Mouse (Mus musculus): Measurements from ENCODE around the gene Mettl22. TPM values are rescaled to one million over a fixed set of nuclear protein-coding genes. Genes with fewer than 3 reads are reported as not detected.

Gene Mettl22
- total and polyA plus RNA-seq, 3 experiments = 29.4 to 63.1 (median 35.6) TPM

DNA sequence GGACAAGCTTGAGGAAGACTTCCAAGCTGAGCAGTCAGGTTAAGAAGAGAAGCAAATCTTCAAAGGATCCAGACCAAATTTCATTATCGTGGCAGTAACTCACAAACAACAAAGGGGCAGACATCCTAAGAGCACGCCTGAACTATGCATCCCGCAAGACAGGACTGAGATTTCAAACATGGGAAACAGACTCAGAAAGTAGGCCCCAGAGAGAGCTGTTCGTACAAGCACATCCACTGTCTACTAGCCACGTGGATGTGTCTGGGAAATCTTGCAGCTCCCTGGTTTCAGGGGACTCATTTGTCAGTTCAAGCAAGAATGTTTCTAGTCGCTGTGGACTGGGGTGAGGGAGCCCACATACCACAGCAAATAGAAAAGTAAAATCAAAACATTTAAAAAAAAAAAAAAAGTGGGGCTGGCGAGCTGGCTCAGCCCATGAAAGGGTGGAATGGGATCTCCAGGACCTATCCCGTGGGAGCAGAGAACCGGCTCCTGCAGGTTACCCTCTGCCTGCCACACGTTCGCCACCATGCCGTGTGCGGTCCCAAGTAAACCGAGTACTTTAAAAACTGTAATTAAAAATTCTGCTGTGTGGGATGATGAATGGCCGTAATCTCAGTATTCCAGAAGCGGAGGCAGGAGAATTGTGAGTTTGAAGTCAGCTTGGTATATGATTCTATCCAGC, 53.7 kb downstream of the Mettl22 start:
- Histone ChIP-seq H3K79me2 (replicated peaks; ENCODE audit: control insufficient read depth, insufficient read depth, low read length) (no peaks in the 10 kb centered on the region), H3K27me3 (ENCODE audit: control insufficient read depth, insufficient read depth, low read length) (no peaks in the 10 kb centered on the region), H3K36me3 (ENCODE audit: control insufficient read depth, insufficient read depth, low read length) (no peaks in the 10 kb centered on the region), H3K4me1 (ENCODE audit: control insufficient read depth, insufficient read depth, low read length) (peaks cover 2% of the 10 kb centered on the region; the same call in 1 of the 2 replicates), H3K9ac (ENCODE audit: low read depth, low read length) (no peak overlapping the region), H3K4me3 (no peak overlapping the region), H3K27ac (no peak overlapping the region)
- no peak for DNase-seq
- intact Hi-C loops (cut with DNase I) = no loop called here
- TF ChIP-seq EP300 (IDR thresholded peaks at IDR 0.05; ENCODE audit: insufficient read depth, low read depth, low read length) = no peak
- TF ChIP-seq CTCF (IDR thresholded peaks at IDR 0.05) = no peak
- no peak for TF ChIP-seq POLR2A (IDR thresholded peaks at IDR 0.05; ENCODE audit: insufficient read depth, low read depth, low read length)
- WGBS = 77% methylated on average over 16 of the region's 16 CpGs

DNA sequence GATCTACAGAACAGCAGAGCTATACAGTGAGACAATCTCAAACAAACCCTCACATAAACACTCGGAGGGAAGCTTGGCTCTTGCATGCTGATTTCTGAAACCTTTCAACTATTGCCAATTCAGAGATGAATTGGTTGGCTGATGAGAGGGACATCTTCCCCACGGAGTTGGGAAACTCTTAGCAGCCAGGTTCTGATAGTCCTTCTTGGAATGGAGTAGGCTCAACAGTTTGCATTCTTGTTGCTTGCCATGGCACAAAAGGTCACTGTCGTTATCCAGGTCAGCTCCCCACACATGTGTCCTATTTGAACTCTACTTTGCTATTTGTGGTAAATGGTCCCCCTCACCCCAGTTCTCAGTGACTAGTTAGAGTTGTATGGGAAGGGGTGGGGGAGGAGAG, 54.7 kb downstream of the Mettl22 start:
- TF ChIP-seq CTCF (IDR thresholded peaks at IDR 0.05) (no peak), EP300 (IDR thresholded peaks at IDR 0.05; ENCODE audit: insufficient read depth, low read depth, low read length) (no peak), POLR2A (IDR thresholded peaks at IDR 0.05; ENCODE audit: insufficient read depth, low read depth, low read length) (no peak)
- Histone ChIP-seq H3K4me1 (ENCODE audit: control insufficient read depth, insufficient read depth, low read length) (peaks cover 2% of the 10 kb centered on the region; the same call in 1 of the 2 replicates), H3K79me2 (replicated peaks; ENCODE audit: control insufficient read depth, insufficient read depth, low read length) (no peaks in the 10 kb centered on the region), H3K36me3 (ENCODE audit: control insufficient read depth, insufficient read depth, low read length) (no peaks in the 10 kb centered on the region), H3K27me3 (ENCODE audit: control insufficient read depth, insufficient read depth, low read length) (no peaks in the 10 kb centered on the region), H3K4me3 (no peak overlapping the region), H3K27ac (no peak overlapping the region), H3K9ac (ENCODE audit: low read depth, low read length) (no peak overlapping the region)
- no peak for DNase-seq
- WGBS = 69% methylated on average over 3 of the region's 3 CpGs
- intact Hi-C loops (cut with DNase I) = no loop called here

GRCm38 (mm10) chr16:8525877-8526276, 55.3 kb downstream of the Mettl22 start:
- Histone ChIP-seq H3K79me2 (replicated peaks; ENCODE audit: control insufficient read depth, insufficient read depth, low read length) (no peaks in the 10 kb centered on the region), H3K27me3 (ENCODE audit: control insufficient read depth, insufficient read depth, low read length) (no peaks in the 10 kb centered on the region), H3K9ac (ENCODE audit: low read depth, low read length) (no peak overlapping the region), H3K4me3 (no peak overlapping the region), H3K4me1 (ENCODE audit: control insufficient read depth, insufficient read depth, low read length) (peaks cover 2% of the 10 kb centered on the region; the same call in 1 of the 2 replicates), H3K36me3 (ENCODE audit: control insufficient read depth, insufficient read depth, low read length) (no peaks in the 10 kb centered on the region), H3K27ac (no peak overlapping the region)
- intact Hi-C loops (cut with DNase I) = no loop called here
- WGBS = 76% methylated on average over 7 of the region's 7 CpGs
- no peak for DNase-seq
- TF ChIP-seq CTCF (IDR thresholded peaks at IDR 0.05) (no peak), POLR2A (IDR thresholded peaks at IDR 0.05; ENCODE audit: insufficient read depth, low read depth, low read length) (no peak)

GRCm38 (mm10) chr16:8529389-8529788, 58.8 kb downstream of the Mettl22 start:
- Histone ChIP-seq H3K79me2 (replicated peaks; ENCODE audit: control insufficient read depth, insufficient read depth, low read length) (no peaks in the 10 kb centered on the region), H3K9ac (ENCODE audit: low read depth, low read length) (no peak overlapping the region), H3K27me3 (ENCODE audit: control insufficient read depth, insufficient read depth, low read length) (no peaks in the 10 kb centered on the region), H3K36me3 (ENCODE audit: control insufficient read depth, insufficient read depth, low read length) (no peaks in the 10 kb centered on the region), H3K4me1 (ENCODE audit: control insufficient read depth, insufficient read depth, low read length) (no peaks in the 10 kb centered on the region), H3K4me3 (no peak overlapping the region), H3K27ac (no peak overlapping the region)
- WGBS = 92% methylated on average over 1 of the region's 1 CpGs
- intact Hi-C loops (cut with DNase I) = no loop called here
- TF ChIP-seq EP300 (IDR thresholded peaks at IDR 0.05; ENCODE audit: insufficient read depth, low read depth, low read length) (no peak), CTCF (IDR thresholded peaks at IDR 0.05) (no peak), POLR2A (IDR thresholded peaks at IDR 0.05; ENCODE audit: insufficient read depth, low read depth, low read length) (no peak)
- DNase-seq = no peak

GRCm38 (mm10) chr16:8530018-8530417, 59.4 kb downstream of the Mettl22 start:
- Histone ChIP-seq H3K4me3 (no peak overlapping the region), H3K27me3 (ENCODE audit: control insufficient read depth, insufficient read depth, low read length) (no peaks in the 10 kb centered on the region), H3K9ac (ENCODE audit: low read depth, low read length) (no peak overlapping the region), H3K27ac (no peak overlapping the region), H3K36me3 (ENCODE audit: control insufficient read depth, insufficient read depth, low read length) (no peaks in the 10 kb centered on the region), H3K4me1 (ENCODE audit: control insufficient read depth, insufficient read depth, low read length) (no peaks in the 10 kb centered on the region), H3K79me2 (replicated peaks; ENCODE audit: control insufficient read depth, insufficient read depth, low read length) (no peaks in the 10 kb centered on the region)
- 59% methylated on average over 14 of the region's 14 CpGs for WGBS
- DNase-seq = no peak
- intact Hi-C loops (cut with DNase I) = no loop called here
- no peak for TF ChIP-seq CTCF (IDR thresholded peaks at IDR 0.05)
- TF ChIP-seq EP300 (IDR thresholded peaks at IDR 0.05; ENCODE audit: insufficient read depth, low read depth, low read length) = no peak
- no peak for TF ChIP-seq POLR2A (IDR thresholded peaks at IDR 0.05; ENCODE audit: insufficient read depth, low read depth, low read length)

GRCm38 (mm10) chr16:8532461-8532860, 61.9 kb downstream of the Mettl22 start:
- TF ChIP-seq CTCF (IDR thresholded peaks at IDR 0.05) (no peak), POLR2A (IDR thresholded peaks at IDR 0.05; ENCODE audit: insufficient read depth, low read depth, low read length) (no peak), EP300 (IDR thresholded peaks at IDR 0.05; ENCODE audit: insufficient read depth, low read depth, low read length) (no peak)
- H3K9ac ChIP-seq (ENCODE audit: low read depth, low read length) = no peak overlapping the region
- H3K4me3 ChIP-seq = no peak overlapping the region
- no peak for DNase-seq
- H3K27me3 ChIP-seq (ENCODE audit: control insufficient read depth, insufficient read depth, low read length) = no peaks in the 10 kb centered on the region
- no peak overlapping the region for H3K27ac ChIP-seq
- H3K4me1 ChIP-seq (ENCODE audit: control insufficient read depth, insufficient read depth, low read length) = no peaks in the 10 kb centered on the region
- no peaks in the 10 kb centered on the region for H3K79me2 ChIP-seq (replicated peaks; ENCODE audit: control insufficient read depth, insufficient read depth, low read length)
- intact Hi-C loops (cut with DNase I) = no loop called here
- 89% methylated on average over 9 of the region's 9 CpGs for WGBS
- no peaks in the 10 kb centered on the region for H3K36me3 ChIP-seq (ENCODE audit: control insufficient read depth, insufficient read depth, low read length)
